Mouse (Mus musculus): Measurements from ENCODE around the gene Fbxl18. TPM values are rescaled to one million over a fixed set of nuclear protein-coding genes. Genes with fewer than 3 reads are reported as not detected.

The Fbxl18 gene
- total and polyA plus RNA-seq, 3 experiments: 4.6 to 7.4 TPM; not detected in 1

- peak in 1 of 2 experiments; percentile 41; a peak in 2 of 4 replicates for TF ChIP-seq EP300 (IDR thresholded peaks at IDR 0.05; ENCODE audit: low read depth in 1 of 2, low read length in 2 of 2)
- no peak for TF ChIP-seq UBTF (IDR thresholded peaks at IDR 0.05; ENCODE audit: borderline replicate concordance, insufficient read depth, low read depth, low read length)
Measured at GRCm38 (mm10) chr5:142926204-142926939, 31.2 kb upstream of the Fbxl18 start (continued).

GRCm38 (mm10) chr5:142924336-142924959 lies 29.2 kb upstream of the Fbxl18 start:
- Histone ChIP-seq H3K4me1 (ENCODE audit: control insufficient read depth in 1 of 2, insufficient read depth in 2 of 2, low read length in 2 of 2) (peaks cover 24 to 50% of the 10 kb centered on the region in 2 experiments), H3K27me3 (ENCODE audit: control insufficient read depth in 1 of 2, insufficient read depth in 2 of 2, low read length in 2 of 2) (no peaks in the 10 kb centered on the region), H3K79me2 (ENCODE audit: control insufficient read depth, insufficient read depth, low read length, poor library complexity) (peaks cover 3% of the 10 kb centered on the region; the same call in 1 of the 2 replicates), H3K9ac (ENCODE audit: control insufficient read depth, low read depth, low read length, poor library complexity, severe bottlenecking) (no peak overlapping the region), H3K9me3 (replicated peaks; ENCODE audit: insufficient read depth, low read length) (no peaks in the 10 kb centered on the region), H3K27ac (ENCODE audit: control insufficient read depth, low read depth, low read length) (no peak overlapping the region), H3K4me3 (ENCODE audit: control insufficient read depth in 1 of 2, insufficient read depth in 1 of 2, low read depth in 2 of 2, low read length in 2 of 2) (no peak overlapping the region), H3K36me3 (ENCODE audit: control insufficient read depth in 1 of 2, insufficient read depth in 2 of 2, low read length in 2 of 2) (peaks cover 0 to 40% of the 10 kb centered on the region in 2 experiments; a peak in 2 of 4 replicates)
- TF ChIP-seq USF2 (IDR thresholded peaks at IDR 0.05; ENCODE audit: borderline replicate concordance in 1 of 2, insufficient read depth in 1 of 2, low read depth in 1 of 2, low read length in 2 of 2) (no peak), NELFE (IDR thresholded peaks at IDR 0.05; ENCODE audit: low read depth, low read length) (no peak), HCFC1 (IDR thresholded peaks at IDR 0.05; ENCODE audit: low read depth, low read length) (no peak)
- no peak for DNase-seq (ENCODE audit: low read depth, low spot score)

- H3K9ac ChIP-seq (ENCODE audit: control insufficient read depth, low read depth, low read length, poor library complexity, severe bottlenecking): no peak overlapping the region
- no peaks in the 10 kb centered on the region for H3K27me3 ChIP-seq (ENCODE audit: control insufficient read depth in 1 of 2, insufficient read depth in 2 of 2, low read length in 2 of 2)
- H3K27ac ChIP-seq (ENCODE audit: control insufficient read depth, low read depth, low read length): no peak overlapping the region
- no peaks in the 10 kb centered on the region; the same call in 1 of the 2 replicates for H3K79me2 ChIP-seq (ENCODE audit: control insufficient read depth, insufficient read depth, low read length, poor library complexity)
- peaks cover 0 to 39% of the 10 kb centered on the region in 2 experiments; a peak in 2 of 4 replicates for H3K36me3 ChIP-seq (ENCODE audit: control insufficient read depth in 1 of 2, insufficient read depth in 2 of 2, low read length in 2 of 2)
- peaks cover 24 to 49% of the 10 kb centered on the region in 2 experiments for H3K4me1 ChIP-seq (ENCODE audit: control insufficient read depth in 1 of 2, insufficient read depth in 2 of 2, low read length in 2 of 2)
- H3K4me3 ChIP-seq (ENCODE audit: control insufficient read depth in 1 of 2, insufficient read depth in 1 of 2, low read depth in 2 of 2, low read length in 2 of 2): no peak overlapping the region
- no peaks in the 10 kb centered on the region for H3K9me3 ChIP-seq (replicated peaks; ENCODE audit: insufficient read depth, low read length)
- DNase-seq (ENCODE audit: low read depth, low spot score): no peak
- TF ChIP-seq UBTF (IDR thresholded peaks at IDR 0.05; ENCODE audit: borderline replicate concordance, insufficient read depth, low read depth, low read length): no peak
- no peak for TF ChIP-seq ZC3H11A (IDR thresholded peaks at IDR 0.05; ENCODE audit: low read depth, low read length)
- TF ChIP-seq ZKSCAN1 (IDR thresholded peaks at IDR 0.05; ENCODE audit: low read depth, low read length): no peak
- TF ChIP-seq TAL1 (IDR thresholded peaks at IDR 0.05; ENCODE audit: low read length): no peak
- no peak for TF ChIP-seq MYC (IDR thresholded peaks at IDR 0.05; ENCODE audit: low read depth, low read length)
- TF ChIP-seq MAFK (IDR thresholded peaks at IDR 0.05; ENCODE audit: borderline replicate concordance, low read depth, low read length): no peak
- TF ChIP-seq USF2 (IDR thresholded peaks at IDR 0.05; ENCODE audit: borderline replicate concordance in 1 of 2, insufficient read depth in 1 of 2, low read depth in 1 of 2, low read length in 2 of 2): no peak
- TF ChIP-seq NELFE (IDR thresholded peaks at IDR 0.05; ENCODE audit: low read depth, low read length): no peak
- TF ChIP-seq ETS1 (IDR thresholded peaks at IDR 0.05; ENCODE audit: low read depth, low read length): no peak
- no peak for TF ChIP-seq ELF1 (IDR thresholded peaks at IDR 0.05; ENCODE audit: low read depth, low read length)
- TF ChIP-seq HCFC1 (IDR thresholded peaks at IDR 0.05; ENCODE audit: low read depth, low read length): no peak
- TF ChIP-seq MAX (IDR thresholded peaks at IDR 0.05; ENCODE audit: low read length): no peak
- TF ChIP-seq POLR2AphosphoS5 (IDR thresholded peaks at IDR 0.05; ENCODE audit: borderline replicate concordance, low read depth, low read length): no peak
- TF ChIP-seq MXI1 (IDR thresholded peaks at IDR 0.05; ENCODE audit: low read depth, low read length): no peak
- TF ChIP-seq ZNF384 (IDR thresholded peaks at IDR 0.05; ENCODE audit: low read depth, low read length): no peak
Measured at GRCm38 (mm10) chr5:142923781-142924180, 28.6 kb upstream of the Fbxl18 start.
